Comparison of ENCODE assay signal across 21 mouse cellular contexts in genomic region chrX:13621473-13621872, GRCm38 (mm10). TPM values are rescaled to one million over a fixed set of nuclear protein-coding genes. Genes with fewer than 3 reads are reported as not detected.
DNase-seq lines count a peak whose midpoint lies in the region; ATAC-seq and TF ChIP-seq lines count a peak whose summit lies in the region.
"Had no signal": no experiment of that assay in that cellular context is flagged by ENCODE, and none has a peak within 500 bp of the region (broad histone marks: within the 10 kb centered on the region; RNA-seq: fewer than 3 reads in every experiment).

No protein-coding gene starts in this region.

- peaks cover 7% of the 10 kb centered on the region; the same call in 1 of the 2 replicates for H3K27me3 ChIP-seq in kidney, embryonic 15.5 days
- H3K27me3 ChIP-seq: forebrain, embryonic 13.5 days; midbrain, embryonic 12.5 days; neural tube, embryonic 13.5 days had no signal

- intact Hi-C loops in gastrocnemius, adult 2 months (cut with DNase I) = no loop called here

- 80% methylated on average over 4 of the region's 4 CpGs for WGBS in kidney, embryonic 15.5 days

- H3K36me3 ChIP-seq in kidney, embryonic 15.5 days = 0 out of 2 replicates have a peak, but pooled peaks cover 4% of the 10 kb centered on the region
- H3K36me3 ChIP-seq: G1E; limb, embryonic 10.5 days; midbrain, embryonic 12.5 days; neural tube, embryonic 13.5 days had no signal

- H3K4me1 ChIP-seq in kidney, embryonic 15.5 days = no peaks in the 10 kb centered on the region
- H3K4me1 ChIP-seq in bone marrow macrophage, adult 2 months (ENCODE audit: control insufficient read depth, insufficient read depth, low read length) = peaks cover 28% of the 10 kb centered on the region
- H3K4me1 ChIP-seq: forebrain, embryonic 13.5 days; limb, embryonic 10.5 days; midbrain, embryonic 12.5 days; neural tube, embryonic 13.5 days had no signal

- DNase-seq in gastrocnemius, adult 2 months = peak; percentile 24
- DNase-seq in gastrocnemius, adult 8-10 months (ENCODE audit: low spot score in 2 of 2) = no peak
- peak; percentile 9 for DNase-seq in kidney, adult 9 months
- peak; percentile 27 to 33 for DNase-seq in kidney, postnatal 36 days
- no peak for DNase-seq in cerebellum, adult 18-20 months
- DNase-seq in ovary, postnatal 14 days (ENCODE audit: low spot score) = no peak
- DNase-seq: cerebellum, adult 11 months; cerebellum, postnatal 36 days had no signal

- peak overlapping the region; percentile 76 for H3K27ac ChIP-seq in gastrocnemius, adult 2 months
- H3K27ac ChIP-seq in kidney, embryonic 15.5 days = no peak overlapping the region
- H3K27ac ChIP-seq in bone marrow macrophage, adult 2 months (ENCODE audit: insufficient read depth, low read depth, low read length) = peak overlapping the region; percentile 4; the same call in 1 of the 2 replicates
- H3K27ac ChIP-seq: forebrain, embryonic 13.5 days; limb, embryonic 10.5 days; macrophage; midbrain, embryonic 12.5 days; neural tube, embryonic 13.5 days had no signal

- no peaks in the 10 kb centered on the region for H3K9me3 ChIP-seq in kidney, embryonic 15.5 days (replicated peaks)
- H3K9me3 ChIP-seq: forebrain, embryonic 13.5 days; G1E; limb, embryonic 10.5 days; midbrain, embryonic 12.5 days; neural tube, embryonic 13.5 days had no signal

- TF ChIP-seq POLR2A in bone marrow macrophage, adult 2 months (IDR thresholded peaks at IDR 0.05; ENCODE audit: borderline replicate concordance, low read depth, low read length) = no peak

- no peak overlapping the region for H3K9ac ChIP-seq in kidney, embryonic 15.5 days
- H3K9ac ChIP-seq: forebrain, embryonic 13.5 days; midbrain, embryonic 12.5 days; neural tube, embryonic 13.5 days had no signal

- no peak overlapping the region for H3K4me2 ChIP-seq in kidney, embryonic 15.5 days
- H3K4me2 ChIP-seq: forebrain, embryonic 13.5 days; liver, embryonic 11.5 days; midbrain, embryonic 12.5 days; neural tube, embryonic 13.5 days had no signal

- no peak overlapping the region for H3K4me3 ChIP-seq in gastrocnemius, adult 2 months
- H3K4me3 ChIP-seq in kidney, embryonic 15.5 days (replicated peaks) = no peak overlapping the region
- H3K4me3 ChIP-seq in bone marrow macrophage, adult 2 months (ENCODE audit: insufficient read depth, low read length) = no peak overlapping the region
- H3K4me3 ChIP-seq: forebrain, embryonic 13.5 days; limb, embryonic 10.5 days; midbrain, embryonic 12.5 days; neural tube, embryonic 13.5 days had no signal

- ATAC-seq in kidney, embryonic 15.5 days (replicated peaks; ENCODE audit: low FRiP score) = no peak
- ATAC-seq: CD4-positive, CD25-positive, alpha-beta regulatory T cell, adult 4 months; forebrain, embryonic 13.5 days; inflammation-experienced regulatory T-cells, adult 6 months had no signal

- TF ChIP-seq CTCF in gastrocnemius, adult 2 months (IDR thresholded peaks at IDR 0.05) = no peak
- no peak for TF ChIP-seq CTCF in bone marrow macrophage, adult 2 months (IDR thresholded peaks at IDR 0.05; ENCODE audit: low read depth, low read length)

RNA-seq across cellular contexts. Expression of gene Gpr34, which starts 10.4 kb away (rescaled TPM):
- under 1 TPM; 0.41 to 0.42 TPM for total RNA-seq in gastrocnemius, adult 2 months (2021)
- under 1 TPM in 3 of 4 experiments, not detected in 1; 0.27 to 0.40 (median 0.35) TPM for total RNA-seq in gastrocnemius, adult 8-10 months (2022)
- 1.0 and 1.1 TPM in 2 replicates for polyA plus RNA-seq in kidney, embryonic 15.5 days (2015; fragmentation: Nextera tagmentation; extraction: Ambion mirVana)
- polyA plus RNA-seq in bone marrow macrophage, adult 2 months (2012; ENCODE audit: insufficient read depth, insufficient read length, missing spikeins) = 24.0 and 25.0 TPM in 2 replicates
- polyA plus RNA-seq: G1E had no signal

RNA-seq across cellular contexts. Expression of gene Gpr82, which starts 39.7 kb away (rescaled TPM):
- not detected for total RNA-seq in gastrocnemius, adult 2 months (2021)
- not detected for total RNA-seq in gastrocnemius, adult 8-10 months (2022)
- polyA plus RNA-seq in kidney, embryonic 15.5 days (2015; fragmentation: Nextera tagmentation; extraction: Ambion mirVana) = 0.33 and 0.38 TPM in 2 replicates
- polyA plus RNA-seq in bone marrow macrophage, adult 2 months (2012; ENCODE audit: insufficient read depth, insufficient read length, missing spikeins) = 0.85 and 1.6 TPM in 2 replicates
- total RNA-seq: adrenal gland, adult 18-20 months; left cerebral cortex, adult 18-20 months had no signal
- polyA plus RNA-seq: G1E had no signal

Comparison
In these comparisons a context has a peak if more than half of its experiments do, and no peak if none do; other contexts are left out.
1. DNase-seq: peak in gastrocnemius, adult 2 months (single experiment), kidney, adult 9 months (single experiment) and kidney, postnatal 36 days (2 of 2); none in gastrocnemius, adult 8-10 months (0 of 2), cerebellum, adult 18-20 months (0 of 2) and ovary, postnatal 14 days (single experiment).